In the genomic region with DNA sequence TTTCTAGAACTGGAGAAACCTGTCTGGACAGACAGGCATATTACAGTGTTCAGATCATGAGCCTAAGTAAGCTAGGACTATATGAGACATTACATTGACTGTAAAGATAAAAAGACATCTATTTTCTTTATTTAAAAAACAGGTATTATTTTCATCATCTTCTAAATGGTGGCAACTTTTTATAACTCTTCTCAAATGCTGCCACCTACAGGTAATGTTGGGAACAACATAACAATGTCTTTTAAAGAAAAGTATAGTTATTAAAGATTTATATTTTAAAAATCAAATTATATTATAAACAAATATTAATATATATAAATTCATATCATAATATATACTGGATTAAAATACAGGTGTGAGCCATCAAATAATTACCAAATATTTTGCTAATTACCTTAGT, we compare ENCODE assay signal across 13 mouse cellular contexts.
DNase-seq lines count a peak whose midpoint lies in the region; ATAC-seq and TF ChIP-seq lines count a peak whose summit lies in the region.
"Had no signal": no experiment of that assay in that cellular context is flagged by ENCODE, and none has a peak within 500 bp of the region (broad histone marks: within the 10 kb centered on the region; RNA-seq: fewer than 3 reads in every experiment).

No protein-coding gene starts in this region.

- no peak for ATAC-seq in heart, postnatal 0 days (ENCODE audit: insufficient read depth, low read depth)
- ATAC-seq in lung, embryonic 14.5 days (ENCODE audit: insufficient read depth): no peak

- DNase-seq in heart, postnatal 0 days (ENCODE audit: low spot score): no peak
- DNase-seq in heart, postnatal 4 days: no peak
- DNase-seq in lung, embryonic 14.5 days: peak; percentile 74
- no peak for DNase-seq in lung, postnatal 4 days
- DNase-seq in ZHBTc4 (ENCODE audit: low read depth, low spot score): peak; percentile 7
- peak; percentile 61 for DNase-seq in retina, embryonic 14.5 days (ENCODE audit: low spot score)
- DNase-seq in heart, postnatal 25 days (ENCODE audit: low spot score): no peak
- DNase-seq: gastrocnemius, postnatal 36 days; layer of hippocampus, postnatal 36 days; thymus, adult 18-20 months had no signal

- no peak overlapping the region for H3K27ac ChIP-seq in heart, postnatal 0 days (ENCODE audit: low read depth)
- H3K27ac ChIP-seq in lung, embryonic 14.5 days (ENCODE audit: low read depth): no peak overlapping the region
- H3K27ac ChIP-seq: hindbrain, embryonic 15.5 days; lung, embryonic 15.5 days had no signal

- H3K4me2 ChIP-seq in heart, postnatal 0 days (ENCODE audit: low read depth, low read length): no peak overlapping the region
- H3K4me2 ChIP-seq in lung, embryonic 14.5 days: no peak overlapping the region
- H3K4me2 ChIP-seq: hindbrain, embryonic 15.5 days; lung, embryonic 15.5 days had no signal

- H3K4me3 ChIP-seq in heart, postnatal 0 days (ENCODE audit: low read depth, low read length): no peak overlapping the region
- H3K4me3 ChIP-seq in lung, embryonic 14.5 days (ENCODE audit: low read depth, low read length): no peak overlapping the region
- H3K4me3 ChIP-seq: hindbrain, embryonic 15.5 days; lung, embryonic 15.5 days had no signal

- peak; percentile 33; the same call in 1 of the 2 replicates for TF ChIP-seq CTCF in heart, postnatal 0 days (IDR thresholded peaks at IDR 0.05; ENCODE audit: low read depth)
- TF ChIP-seq CTCF in lung, embryonic 14.5 days (IDR thresholded peaks at IDR 0.05; ENCODE audit: low read depth): peak; percentile 41

- H3K36me3 ChIP-seq in heart, postnatal 0 days (replicated peaks; ENCODE audit: control insufficient read depth, insufficient read depth, low read length): no peaks in the 10 kb centered on the region
- no peaks in the 10 kb centered on the region for H3K36me3 ChIP-seq in lung, embryonic 14.5 days (ENCODE audit: insufficient read depth)
- H3K36me3 ChIP-seq: G1E; hindbrain, embryonic 15.5 days; lung, embryonic 15.5 days had no signal

- H3K9ac ChIP-seq in heart, postnatal 0 days (replicated peaks; ENCODE audit: low read depth, low read length): no peak overlapping the region
- H3K9ac ChIP-seq in lung, embryonic 14.5 days: no peak overlapping the region
- H3K9ac ChIP-seq: hindbrain, embryonic 15.5 days; lung, embryonic 15.5 days had no signal

- intact Hi-C loops in heart, postnatal 25 days (cut with DNase I): loop anchor here (2.0 to 10.0 kb wide), 2 partner anchors 106 to 1252 kb away; no protein-coding TSS in a partner anchor

- H3K9me3 ChIP-seq in heart, postnatal 0 days (replicated peaks; ENCODE audit: control insufficient read depth, low read length): no peaks in the 10 kb centered on the region
- H3K9me3 ChIP-seq in lung, embryonic 14.5 days (ENCODE audit: low read depth, low read length): no peaks in the 10 kb centered on the region
- H3K9me3 ChIP-seq: G1E; hindbrain, embryonic 15.5 days; lung, embryonic 15.5 days had no signal

- TF ChIP-seq EP300 in heart, postnatal 0 days (IDR thresholded peaks at IDR 0.05; ENCODE audit: low read depth): no peak

- H3K4me1 ChIP-seq in heart, postnatal 0 days (ENCODE audit: control insufficient read depth, insufficient read depth): no peaks in the 10 kb centered on the region
- H3K4me1 ChIP-seq in lung, embryonic 14.5 days (ENCODE audit: insufficient read depth): no peaks in the 10 kb centered on the region
- H3K4me1 ChIP-seq: hindbrain, embryonic 15.5 days; lung, embryonic 15.5 days had no signal

- H3K27me3 ChIP-seq in heart, postnatal 0 days (ENCODE audit: control insufficient read depth, insufficient read depth, low read length): no peaks in the 10 kb centered on the region
- H3K27me3 ChIP-seq in lung, embryonic 14.5 days (ENCODE audit: insufficient read depth, low read length): no peaks in the 10 kb centered on the region
- H3K27me3 ChIP-seq: hindbrain, embryonic 15.5 days; lung, embryonic 15.5 days had no signal

Comparison
In these comparisons a context has a peak if more than half of its experiments do, and no peak if none do; other contexts are left out.
1. DNase-seq: peak in lung, embryonic 14.5 days (single experiment), ZHBTc4 (single experiment) and retina, embryonic 14.5 days (single experiment); none in heart, postnatal 0 days (single experiment), heart, postnatal 4 days (single experiment), lung, postnatal 4 days (0 of 2) and heart, postnatal 25 days (single experiment).